9 mouse cellular contexts compared by ENCODE assay signal in genomic region chr19:5730314-5731186, GRCm38 (mm10). TPM values are rescaled to one million over a fixed set of nuclear protein-coding genes. Genes with fewer than 3 reads are reported as not detected.
A peak's percentile ranks its signal among the peaks of the same experiment; 100 is the strongest.
DNase-seq lines count a peak whose midpoint lies in the region; ATAC-seq and TF ChIP-seq lines count a peak whose summit lies in the region.
"Had no signal": no experiment of that assay in that cellular context is flagged by ENCODE, and none has a peak within 500 bp of the region (broad histone marks: within the 10 kb centered on the region; RNA-seq: fewer than 3 reads in every experiment).

No protein-coding gene starts in this region.

- 0 out of 2 replicates have a peak, but pooled peaks cover 6% of the 10 kb centered on the region for H3K27me3 ChIP-seq in heart, embryonic 10.5 days (ENCODE audit: insufficient read depth, poor library complexity, severe bottlenecking)
- peaks cover 3% of the 10 kb centered on the region for H3K27me3 ChIP-seq in G1E (ENCODE audit: insufficient read depth, low read length)
- peaks cover 8% of the 10 kb centered on the region; the same call in 1 of the 2 replicates for H3K27me3 ChIP-seq in forebrain, embryonic 13.5 days
- peaks cover 4% of the 10 kb centered on the region for H3K27me3 ChIP-seq in neural tube, embryonic 13.5 days

- H3K36me3 ChIP-seq in heart, embryonic 10.5 days: peaks cover 8% of the 10 kb centered on the region
- H3K36me3 ChIP-seq in G1E (replicated peaks): peaks cover 27% of the 10 kb centered on the region
- peaks cover 5% of the 10 kb centered on the region for H3K36me3 ChIP-seq in forebrain, embryonic 13.5 days (ENCODE audit: poor library complexity, severe bottlenecking)
- H3K36me3 ChIP-seq in neural tube, embryonic 13.5 days: 0 out of 2 replicates have a peak, but pooled peaks cover 4% of the 10 kb centered on the region

- peak overlapping the region; percentile 79 for H3K27ac ChIP-seq in heart, embryonic 10.5 days
- peak overlapping the region; percentile 97 for H3K27ac ChIP-seq in forebrain, embryonic 13.5 days
- H3K27ac ChIP-seq in neural tube, embryonic 13.5 days (replicated peaks): no peak overlapping the region

- H3K4me3 ChIP-seq in heart, embryonic 10.5 days: peak overlapping the region; percentile 89
- H3K4me3 ChIP-seq in G1E (ENCODE audit: low read depth, low read length): peak overlapping the region; percentile 100
- H3K4me3 ChIP-seq in forebrain, embryonic 13.5 days: peak overlapping the region; percentile 97
- H3K4me3 ChIP-seq in neural tube, embryonic 13.5 days: peak overlapping the region; percentile 98

- no peak for DNase-seq in heart, embryonic 10.5 days (ENCODE audit: low spot score)
- DNase-seq in heart, adult 8-10 months (ENCODE audit: low spot score): no peak
- no peak for DNase-seq in G1E (ENCODE audit: low spot score)
- DNase-seq in kidney, postnatal 10 days: peak; percentile 57
- DNase-seq in left cerebral cortex, adult 18-20 months (ENCODE audit: low spot score in 2 of 2): no peak
- DNase-seq in testis, postnatal 10 days (ENCODE audit: low spot score): no peak

- TF ChIP-seq CTCF in G1E (IDR thresholded peaks at IDR 0.05; ENCODE audit: low read depth, low read length): no peak

- ATAC-seq in G1E (ENCODE audit: extremely low read depth, insufficient number of reproducible peaks, low FRiP score, poor library complexity, severe bottlenecking): no peak
- no peak for ATAC-seq in forebrain, embryonic 13.5 days
- no peak for ATAC-seq in neural tube, embryonic 13.5 days (ENCODE audit: low read depth)

- H3K4me2 ChIP-seq in forebrain, embryonic 13.5 days: peak overlapping the region; percentile 99
- peak overlapping the region; percentile 99 for H3K4me2 ChIP-seq in neural tube, embryonic 13.5 days

- peaks cover 55% of the 10 kb centered on the region for H3K4me1 ChIP-seq in heart, embryonic 10.5 days
- peaks cover 60% of the 10 kb centered on the region for H3K4me1 ChIP-seq in G1E (ENCODE audit: insufficient read depth, low read depth, low read length)
- H3K4me1 ChIP-seq in forebrain, embryonic 13.5 days: peaks cover 56% of the 10 kb centered on the region
- peaks cover 56% of the 10 kb centered on the region for H3K4me1 ChIP-seq in neural tube, embryonic 13.5 days (replicated peaks)

- no peaks in the 10 kb centered on the region for H3K9me3 ChIP-seq in heart, embryonic 10.5 days
- H3K9me3 ChIP-seq in G1E (replicated peaks): no peaks in the 10 kb centered on the region
- no peaks in the 10 kb centered on the region for H3K9me3 ChIP-seq in forebrain, embryonic 13.5 days (replicated peaks)
- no peaks in the 10 kb centered on the region for H3K9me3 ChIP-seq in neural tube, embryonic 13.5 days

- peak overlapping the region; percentile 82 for H3K9ac ChIP-seq in forebrain, embryonic 13.5 days
- H3K9ac ChIP-seq in neural tube, embryonic 13.5 days: peak overlapping the region; percentile 87

- WGBS in heart, embryonic 10.5 days: 74% methylated on average over 29 of the region's 29 CpGs
- 72% methylated on average over 29 of the region's 29 CpGs for WGBS in forebrain, embryonic 13.5 days
- 74% methylated on average over 29 of the region's 29 CpGs for WGBS in neural tube, embryonic 13.5 days

RNA-seq across cellular contexts. Expression of gene Fam89b, which starts 1.1 kb away (rescaled TPM):
- 75.9 and 88.9 TPM in 2 replicates for polyA plus RNA-seq in heart, embryonic 10.5 days (2016; fragmentation: Nextera tagmentation; extraction: Ambion mirVana)
- 10 to 100 TPM; 22.8 to 26.9 (median 24.2) TPM for total RNA-seq in heart, adult 8-10 months (2022)
- 20.0 and 23.4 TPM in 2 replicates for total RNA-seq in G1E (2014; fragmentation: Nextera tagmentation)
- total RNA-seq in G1E (2017): 21.9 and 27.8 TPM in 2 replicates
- 56.7 and 58.5 TPM in 2 replicates for polyA plus RNA-seq in G1E (2012)
- 199 and 204 TPM in 2 replicates for polyA plus RNA-seq in forebrain, embryonic 13.5 days (2015; fragmentation: Nextera tagmentation; extraction: Ambion mirVana)
- 186 and 194 TPM in 2 replicates for polyA plus RNA-seq in neural tube, embryonic 13.5 days (2015; fragmentation: Nextera tagmentation; extraction: Ambion mirVana)
- total RNA-seq in left cerebral cortex, adult 18-20 months (2021): 10 to 100 TPM; 24.4 to 30.9 TPM

RNA-seq across cellular contexts. Expression of gene Ehbp1l1, which starts 4.4 kb away (rescaled TPM):
- 69.0 and 130 TPM in 2 replicates for polyA plus RNA-seq in heart, embryonic 10.5 days (2016; fragmentation: Nextera tagmentation; extraction: Ambion mirVana)
- total RNA-seq in heart, adult 8-10 months (2022): 100 to 1,000 TPM; 145 to 158 (median 149) TPM
- total RNA-seq in G1E (2014; fragmentation: Nextera tagmentation) (20.8 and 34.1 TPM in 2 replicates), G1E (2017) (45.5 and 45.7 TPM in 2 replicates)
- 85.9 and 88.3 TPM in 2 replicates for polyA plus RNA-seq in G1E (2012)
- polyA plus RNA-seq in forebrain, embryonic 13.5 days (2015; fragmentation: Nextera tagmentation; extraction: Ambion mirVana): 5.3 and 6.7 TPM in 2 replicates
- 8.3 and 9.6 TPM in 2 replicates for polyA plus RNA-seq in neural tube, embryonic 13.5 days (2015; fragmentation: Nextera tagmentation; extraction: Ambion mirVana)
- 10 to 100 TPM; 23.7 to 24.7 TPM for total RNA-seq in left cerebral cortex, adult 18-20 months (2021)

RNA-seq across cellular contexts. Expression of gene Ltbp3, which starts 10.2 kb away (rescaled TPM):
- polyA plus RNA-seq in heart, embryonic 10.5 days (2016; fragmentation: Nextera tagmentation; extraction: Ambion mirVana): 4.2 and 4.3 TPM in 2 replicates
- total RNA-seq in heart, adult 8-10 months (2022): 10 to 100 TPM; 28.2 to 33.1 (median 31.7) TPM
- total RNA-seq in G1E (2014; fragmentation: Nextera tagmentation): not detected in 2 replicates
- total RNA-seq in G1E (2017): 0.17 and 0.22 TPM in 2 replicates
- 0.13 TPM in 1 of 2 replicates, not detected in the other for polyA plus RNA-seq in G1E (2012)
- polyA plus RNA-seq in forebrain, embryonic 13.5 days (2015; fragmentation: Nextera tagmentation; extraction: Ambion mirVana): 8.3 and 13.1 TPM in 2 replicates
- polyA plus RNA-seq in neural tube, embryonic 13.5 days (2015; fragmentation: Nextera tagmentation; extraction: Ambion mirVana): 16.0 and 17.0 TPM in 2 replicates
- 10 to 100 TPM; 37.2 to 41.8 TPM for total RNA-seq in left cerebral cortex, adult 18-20 months (2021)

RNA-seq across cellular contexts. Expression of gene Kcnk7, which starts 26.4 kb away (rescaled TPM):
- polyA plus RNA-seq in heart, embryonic 10.5 days (2016; fragmentation: Nextera tagmentation; extraction: Ambion mirVana): 0.15 TPM in 1 of 2 replicates, not detected in the other
- not detected for total RNA-seq in heart, adult 8-10 months (2022)
- total RNA-seq in G1E (2014; fragmentation: Nextera tagmentation): not detected in 2 replicates
- total RNA-seq in G1E (2017): not detected in 2 replicates
- polyA plus RNA-seq in G1E (2012): 0.07 and 0.10 TPM in 2 replicates
- 0.31 and 0.32 TPM in 2 replicates for polyA plus RNA-seq in forebrain, embryonic 13.5 days (2015; fragmentation: Nextera tagmentation; extraction: Ambion mirVana)
- not detected in 2 replicates for polyA plus RNA-seq in neural tube, embryonic 13.5 days (2015; fragmentation: Nextera tagmentation; extraction: Ambion mirVana)
- not detected for total RNA-seq in left cerebral cortex, adult 18-20 months (2021)
- polyA plus RNA-seq: large intestine, adult 2 months had no signal

RNA-seq across cellular contexts. Expression of gene Scyl1, which starts 40.7 kb away (rescaled TPM):
- polyA plus RNA-seq in heart, embryonic 10.5 days (2016; fragmentation: Nextera tagmentation; extraction: Ambion mirVana): 74.4 and 75.2 TPM in 2 replicates
- total RNA-seq in heart, adult 8-10 months (2022): 10 to 100 TPM; 63.3 to 70.6 (median 67.2) TPM
- 27.7 and 37.5 TPM in 2 replicates for total RNA-seq in G1E (2014; fragmentation: Nextera tagmentation)
- total RNA-seq in G1E (2017): 40.3 and 41.2 TPM in 2 replicates
- 65.6 and 72.6 TPM in 2 replicates for polyA plus RNA-seq in G1E (2012)
- polyA plus RNA-seq in forebrain, embryonic 13.5 days (2015; fragmentation: Nextera tagmentation; extraction: Ambion mirVana): 56.4 and 62.6 TPM in 2 replicates
- 66.7 and 69.8 TPM in 2 replicates for polyA plus RNA-seq in neural tube, embryonic 13.5 days (2015; fragmentation: Nextera tagmentation; extraction: Ambion mirVana)
- 10 to 100 TPM; 90.8 to 93.4 TPM for total RNA-seq in left cerebral cortex, adult 18-20 months (2021)
